Mouse (Mus musculus) hematopoietic stem cell, adult 5-6 weeks (primary cell): ENCODE data around the gene Skint5. TPM values are rescaled to one million over a fixed set of nuclear protein-coding genes. Genes with fewer than 3 reads are reported as not detected.
"Not testable (repeated sequence)": the region's sequence is repeated elsewhere in the genome, so short reads cannot be mapped to it uniquely, and the experiment has no call there.

Source experiments
- ATAC-seq, 2 experiments: fragments of 125-278 bp in 1 of 2; replicated peaks in 1 of 2; 2 replicates each; pipeline ENCODE4 v1.8.0; 2016 to 2017; ENCODE audit warnings: inconsistent platforms in 2 of 2, mild to moderate bottlenecking in 2 of 2, moderate number of reproducible peaks in 2 of 2, low read depth in 1 of 2, moderate TSS enrichment in 1 of 2; ENCODE audit not compliant: low FRiP score in 2 of 2, poor library complexity in 2 of 2, severe bottlenecking in 2 of 2, insufficient read depth in 1 of 2, low TSS enrichment in 1 of 2
- total RNA-seq: library from RNA; stranded (forward); fragments of 172-1452, 232-1000 nt; gene quantifications from 2 replicates; pipeline ENCODE4 v1.2.3, GENCODE M21; 2017

The Skint5 gene
- total RNA-seq: not detected in 2 replicates

DNA sequence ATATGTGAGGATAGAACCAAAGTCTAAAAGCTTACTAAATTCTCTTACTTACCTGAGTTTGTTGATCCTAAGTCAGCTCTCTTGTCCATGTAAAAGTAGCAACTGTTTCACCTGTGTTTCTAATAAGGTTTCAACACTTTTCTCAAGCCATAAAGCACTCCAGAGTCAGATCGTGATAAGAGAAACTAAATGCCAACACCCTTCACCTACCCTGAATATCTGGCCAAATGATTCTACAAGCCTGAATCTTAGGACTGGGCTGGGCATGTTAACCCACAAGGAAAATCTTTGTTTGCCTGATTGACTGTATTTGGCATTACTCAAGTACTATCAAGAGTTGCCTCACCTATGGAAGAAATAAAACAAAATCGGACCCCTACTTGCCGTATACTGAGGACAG lies at the start of gene Skint5:
TSS of gene Skint5 (minus strand) at position 101 of the 400 bp plus-strand sequence.
- ATAC-seq: no peak

DNA sequence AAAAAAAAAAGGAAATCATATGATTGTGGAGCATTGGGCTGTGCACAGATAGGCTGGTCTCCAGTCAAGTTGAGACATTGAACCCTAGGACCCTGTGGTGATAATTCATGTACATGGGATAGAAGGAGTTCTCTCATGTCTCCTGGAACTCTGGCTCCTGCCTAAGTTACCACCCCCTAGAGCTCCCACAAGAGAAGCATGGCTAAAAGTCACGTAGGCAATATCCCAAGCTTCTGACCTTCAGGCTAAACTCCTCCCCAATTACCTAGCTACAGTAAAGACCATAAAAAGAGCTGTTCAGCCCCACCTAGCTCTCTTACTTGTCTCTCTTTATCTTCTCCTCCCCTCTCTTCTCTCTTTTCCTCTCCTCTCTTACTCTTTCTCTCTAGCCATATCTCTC lies 42.0 kb downstream of the Skint5 start:
- ATAC-seq: no peak

DNA sequence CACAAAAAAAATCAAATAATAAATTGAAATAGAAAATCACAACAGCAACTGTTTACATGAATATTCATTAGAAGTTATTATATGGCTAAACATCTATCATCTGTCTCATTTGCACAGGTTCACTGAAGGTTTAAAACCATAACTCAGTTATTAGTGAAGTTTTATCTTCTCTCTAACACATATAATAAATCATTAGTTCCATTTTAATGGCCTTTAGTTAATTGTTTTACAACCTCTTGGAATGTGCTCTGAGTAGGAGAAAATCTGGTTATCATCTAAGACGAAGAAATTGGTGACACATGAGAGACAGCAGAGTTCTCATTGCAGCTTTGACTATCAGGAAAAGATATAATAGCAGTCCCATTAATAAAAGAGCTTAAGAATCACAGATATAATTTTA lies 235.1 kb downstream of the Skint5 start:
- no peak for ATAC-seq

DNA sequence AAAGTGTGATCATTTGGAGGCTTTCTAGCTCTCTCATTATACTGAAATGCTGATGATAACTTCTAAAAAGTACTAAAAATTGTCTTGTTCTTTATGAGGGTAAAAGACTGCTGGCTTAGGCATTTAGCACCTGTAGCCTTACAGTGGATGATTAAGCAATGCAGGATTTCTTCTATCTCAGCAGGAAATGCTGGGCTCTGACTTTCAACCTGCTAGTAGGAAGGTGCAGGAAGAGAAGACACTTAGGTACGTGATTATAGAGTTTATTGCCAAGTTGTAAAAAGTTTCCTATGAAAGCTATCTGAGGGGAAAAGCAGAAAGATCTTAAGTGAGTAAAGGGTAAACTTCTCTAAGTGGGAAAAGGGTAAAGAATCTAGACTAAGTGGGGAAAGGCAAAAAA lies 235.6 kb downstream of the Skint5 start:
- no peak for ATAC-seq

DNA sequence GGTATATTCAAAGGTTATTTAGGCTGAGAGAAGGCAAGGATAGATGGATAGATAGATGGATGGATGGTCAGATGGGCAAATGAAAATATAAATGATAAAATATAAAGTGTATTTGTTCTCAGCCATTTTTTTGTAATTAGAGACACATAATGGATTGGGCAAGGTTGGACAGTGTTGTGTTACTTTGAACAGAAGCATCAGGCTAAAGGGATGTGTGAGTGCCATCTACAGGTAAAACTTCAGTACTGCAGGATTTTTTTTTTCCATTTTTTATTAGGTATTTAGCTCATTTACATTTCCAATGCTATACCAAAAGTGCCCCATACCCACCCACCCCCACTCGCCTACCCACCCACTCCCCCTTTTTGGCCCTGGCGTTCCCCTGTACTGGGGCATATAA lies 551.1 kb downstream of the Skint5 start:
- ATAC-seq: not testable (repeated sequence)

Other genes starting within 250 kb of the Skint5 start
- not detected in 2 replicates for gene Skint11, start 163.9 kb upstream of the Skint5 start, total RNA-seq